Mouse (Mus musculus): ENCODE data around the gene Lilrb4a.
"Not testable (repeated sequence)": the region's sequence is repeated elsewhere in the genome, so short reads cannot be mapped to it uniquely, and the experiment has no call there.

Gene Lilrb4a

DNA sequence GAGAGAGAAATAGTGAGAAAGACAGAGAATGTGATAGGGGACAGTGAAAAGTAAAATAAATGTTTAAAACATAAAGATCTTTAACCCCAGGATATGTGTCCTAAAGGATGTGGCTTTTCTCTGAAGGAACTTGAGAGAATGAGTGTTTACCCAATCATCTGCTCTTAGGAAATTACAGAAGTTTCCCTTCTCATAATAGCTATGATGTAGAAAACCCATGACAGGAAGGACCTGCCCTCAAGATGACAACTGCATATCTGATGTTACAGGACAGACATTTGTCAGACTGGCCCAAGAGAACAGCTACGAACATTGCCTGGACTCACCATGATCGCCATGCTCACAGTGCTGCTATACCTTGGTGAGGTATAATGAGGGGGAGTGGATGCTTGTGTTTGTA lies at the start of gene Lilrb4a:
TSS of gene Lilrb4a (plus strand) at position 266 of the 400 bp plus-strand sequence.
- DNase-seq (ENCODE audit: low spot score in 2 of 2), result peak in 1 of 2 experiments; percentile 5

DNA sequence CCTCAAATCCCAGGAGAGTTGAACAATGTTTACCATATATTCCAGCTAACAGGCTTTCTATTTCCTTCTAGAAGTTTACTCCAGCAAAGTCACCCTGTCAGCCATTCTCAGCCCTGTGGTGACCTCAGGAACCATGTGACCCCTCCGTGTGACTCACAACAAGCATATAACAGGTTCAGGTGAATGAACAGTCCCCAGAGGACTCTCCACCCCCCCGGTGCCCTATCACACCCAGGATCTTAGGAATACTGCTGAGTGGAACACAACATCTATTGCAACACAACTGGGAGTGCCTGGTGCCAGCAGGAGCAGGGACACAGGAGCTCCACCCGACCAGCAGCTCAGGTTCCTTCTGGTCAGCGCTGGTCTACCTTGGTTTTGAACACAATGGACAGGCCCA lies 39.1 kb upstream of the Lilrb4a start:
- no peak for DNase-seq (ENCODE audit: low spot score in 2 of 2)

DNA sequence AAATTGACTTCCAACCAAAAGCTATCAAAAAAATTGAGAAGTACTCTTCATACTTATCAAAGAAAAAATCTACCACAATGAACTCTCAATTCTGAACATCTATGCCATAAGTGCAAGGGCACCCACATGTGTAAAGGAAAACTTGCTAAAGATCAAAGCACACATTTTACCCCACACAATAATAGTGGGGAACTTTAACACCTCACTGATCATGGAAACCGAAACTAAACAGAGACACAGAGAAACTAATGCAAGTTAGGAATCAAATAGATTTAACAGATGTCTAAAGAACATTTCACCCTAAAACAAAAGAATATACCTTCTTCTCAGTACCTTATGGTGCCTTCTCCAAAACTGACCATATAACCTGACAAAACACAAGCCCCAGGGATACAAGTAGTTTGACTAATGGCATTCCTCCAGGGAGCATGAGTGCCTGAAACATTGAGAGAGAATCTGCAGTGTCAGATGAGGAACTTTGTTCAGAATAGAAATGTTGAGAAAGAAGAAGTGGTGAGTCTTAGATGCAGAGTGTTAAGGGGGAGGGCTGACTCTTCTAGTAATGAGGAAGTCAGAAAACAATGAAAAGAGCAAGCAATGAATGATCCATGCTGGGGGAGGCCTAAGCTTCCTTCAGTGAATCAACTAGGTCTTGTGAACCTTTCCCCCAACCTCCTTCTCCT lies 37.0 kb upstream of the Lilrb4a start:
- DNase-seq (ENCODE audit: low spot score in 2 of 2), result peak in 1 of 2 experiments; percentile 32

DNA sequence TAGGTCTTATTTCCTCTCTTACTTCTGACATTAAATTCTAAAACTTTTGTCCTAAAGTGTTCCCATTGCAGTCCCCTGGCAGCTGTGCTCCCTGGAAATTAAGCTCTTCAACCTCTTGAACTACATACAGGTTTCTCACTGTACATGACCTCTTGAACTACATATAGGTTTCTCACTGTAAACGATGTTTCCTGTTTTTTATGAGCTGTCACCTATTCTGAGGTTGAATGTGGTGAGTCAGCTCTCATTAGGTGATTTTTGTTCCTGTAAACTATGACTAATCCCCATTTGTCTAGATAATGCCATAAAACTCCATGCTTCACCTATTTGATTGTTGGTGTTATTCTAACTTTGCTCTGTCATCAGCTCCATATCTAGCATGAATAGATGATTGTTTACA lies 36.4 kb upstream of the Lilrb4a start:
- DNase-seq (ENCODE audit: low spot score in 2 of 2), result peak in 1 of 2 experiments; percentile 7

DNA sequence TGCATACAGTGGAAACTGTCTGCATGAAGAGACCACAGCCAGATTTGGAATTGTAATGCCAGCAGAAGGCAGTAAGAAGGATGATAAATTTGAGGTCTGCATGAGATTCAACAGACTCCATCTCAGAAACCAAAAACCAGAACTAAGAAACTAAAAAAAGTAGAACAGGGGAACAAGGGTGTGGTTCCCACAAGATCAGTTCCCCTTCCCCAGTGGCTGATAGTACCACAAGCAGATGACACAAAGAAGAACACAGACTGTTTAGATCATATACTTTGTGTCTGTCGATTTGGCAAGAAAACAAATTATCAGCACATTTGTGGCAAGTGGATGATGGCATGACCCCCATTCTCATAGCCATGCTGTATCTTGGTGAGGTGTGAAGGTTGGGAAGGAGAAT lies 35.0 kb upstream of the Lilrb4a start:
- peak in 1 of 2 experiments; percentile 32 for DNase-seq (ENCODE audit: low spot score in 2 of 2)

DNA sequence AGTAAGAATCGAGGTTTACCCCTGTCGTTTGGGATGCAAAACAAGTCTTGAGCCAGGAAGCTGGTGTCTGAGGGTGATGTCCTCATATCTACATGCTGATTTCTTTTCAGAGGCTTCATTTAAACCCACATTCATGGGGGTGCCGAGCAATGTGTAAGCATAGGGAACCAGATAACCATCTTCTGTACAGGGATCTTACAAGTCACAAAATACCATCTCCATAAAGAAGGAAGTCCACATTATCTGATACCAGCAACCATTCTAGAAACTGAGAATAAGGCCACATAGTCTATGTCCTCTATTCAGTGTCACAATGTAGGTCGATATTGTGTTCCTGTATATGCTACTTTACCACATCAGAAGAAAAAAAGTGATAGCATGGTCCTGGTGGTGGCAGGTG lies 34.4 kb upstream of the Lilrb4a start:
- DNase-seq (ENCODE audit: low spot score in 2 of 2), result no peak

DNA sequence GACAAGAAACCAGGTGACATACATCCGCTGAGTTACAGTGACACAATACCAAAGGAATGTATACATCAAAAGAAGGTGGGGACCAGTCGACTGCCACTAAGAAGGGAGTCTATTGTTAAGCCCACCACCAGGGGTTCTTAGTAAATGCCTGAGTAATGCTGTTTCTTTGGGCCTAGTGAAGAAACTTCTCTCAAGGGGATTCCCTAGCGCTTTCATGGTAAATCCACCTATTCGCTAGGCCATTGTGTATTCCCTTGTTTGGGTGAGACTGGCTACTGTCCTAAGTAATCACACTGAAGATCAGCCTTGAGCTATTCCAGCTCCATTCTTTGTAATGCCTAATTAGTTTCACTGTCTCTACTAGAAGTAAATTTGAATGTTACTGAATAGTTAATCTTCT lies 27.0 kb upstream of the Lilrb4a start:
- DNase-seq (ENCODE audit: low spot score in 2 of 2), result not testable (repeated sequence)

DNA sequence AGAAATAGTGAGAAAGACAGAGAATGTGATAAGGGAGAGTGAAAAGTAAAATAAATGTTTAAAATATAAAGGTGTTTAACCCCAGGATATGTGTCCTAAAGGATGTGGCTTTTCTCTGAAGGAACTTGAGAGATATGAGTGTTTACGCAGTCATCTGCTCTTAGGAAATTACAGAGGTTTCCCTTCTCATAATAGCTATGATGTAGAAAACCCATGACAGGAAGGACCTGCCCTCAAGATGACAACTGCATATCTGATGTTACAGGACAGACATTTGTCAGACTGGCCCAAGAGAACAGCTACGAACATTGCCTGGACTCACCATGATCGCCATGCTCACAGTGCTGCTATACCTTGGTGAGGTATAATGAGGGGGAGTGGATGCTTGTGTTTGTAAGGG lies 10.4 kb upstream of the Lilrb4a start, which contains the start of the genes Gm49339 and Lilr4b:
TSS of gene Gm49339 (plus strand) at position 216 of the 400 bp plus-strand sequence.
TSS of gene Lilr4b (plus strand) at position 236 of the 400 bp plus-strand sequence.
- DNase-seq (ENCODE audit: low spot score in 2 of 2), result not testable (repeated sequence)

DNA sequence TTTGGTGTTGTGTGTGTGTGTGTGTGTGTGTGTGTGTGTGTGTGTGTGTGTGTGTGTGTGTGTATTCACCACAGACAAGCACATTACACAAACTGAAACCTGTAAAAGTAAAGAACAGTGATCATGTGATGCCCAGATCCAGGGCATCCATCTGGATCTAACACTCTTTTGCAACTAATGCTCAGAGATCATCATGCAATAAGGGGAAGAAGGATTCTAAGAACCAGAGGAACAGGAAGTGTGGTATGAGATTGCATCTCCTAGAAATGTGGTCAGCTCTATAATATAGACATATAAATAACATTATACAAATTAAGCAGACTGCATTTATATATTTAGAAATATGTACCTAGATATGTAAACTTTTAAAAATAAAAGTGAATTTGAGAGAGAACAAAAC lies 29.3 kb downstream of the Lilrb4a start:
- no peak for DNase-seq (ENCODE audit: low spot score in 2 of 2)

DNA sequence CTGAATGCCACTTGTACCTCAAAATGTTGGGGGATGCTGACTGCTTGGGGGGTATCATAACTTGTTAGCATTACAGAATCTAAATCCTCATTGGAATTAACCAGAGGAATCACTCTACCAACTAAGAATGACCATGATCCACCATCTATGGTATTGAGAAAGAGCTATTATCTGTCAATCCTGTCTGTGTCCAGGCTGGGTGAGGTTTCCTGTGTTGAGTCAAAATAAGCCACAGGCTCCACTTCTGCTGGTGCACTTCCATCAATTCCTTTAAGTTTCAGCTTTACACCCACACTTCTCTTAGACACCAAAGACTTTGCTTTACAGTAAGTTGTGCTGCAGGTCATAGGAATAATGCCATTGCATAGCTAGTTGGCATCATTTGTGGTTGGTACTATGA lies 30.7 kb downstream of the Lilrb4a start:
- no peak for DNase-seq (ENCODE audit: low spot score in 2 of 2)

DNA sequence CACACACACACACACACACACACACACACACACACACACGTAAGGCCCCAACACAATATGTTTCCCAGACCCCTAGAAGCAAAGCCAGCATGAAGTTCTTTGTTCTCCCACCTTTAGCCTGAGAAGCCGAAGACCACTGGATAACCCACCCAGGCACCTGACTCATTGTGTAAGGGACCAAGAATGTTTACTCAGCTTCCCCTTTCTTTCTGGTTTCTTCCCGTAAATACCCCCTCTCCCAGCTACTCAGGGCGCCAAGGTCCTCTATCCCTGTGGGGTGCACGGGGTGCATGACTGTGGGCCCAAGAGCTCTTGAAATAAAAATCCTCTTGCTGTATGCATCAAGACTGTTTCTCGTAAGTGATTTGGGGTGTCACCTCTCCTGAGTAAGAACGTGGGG lies 35.3 kb downstream of the Lilrb4a start:
- DNase-seq (ENCODE audit: low spot score in 2 of 2), result no peak

DNA sequence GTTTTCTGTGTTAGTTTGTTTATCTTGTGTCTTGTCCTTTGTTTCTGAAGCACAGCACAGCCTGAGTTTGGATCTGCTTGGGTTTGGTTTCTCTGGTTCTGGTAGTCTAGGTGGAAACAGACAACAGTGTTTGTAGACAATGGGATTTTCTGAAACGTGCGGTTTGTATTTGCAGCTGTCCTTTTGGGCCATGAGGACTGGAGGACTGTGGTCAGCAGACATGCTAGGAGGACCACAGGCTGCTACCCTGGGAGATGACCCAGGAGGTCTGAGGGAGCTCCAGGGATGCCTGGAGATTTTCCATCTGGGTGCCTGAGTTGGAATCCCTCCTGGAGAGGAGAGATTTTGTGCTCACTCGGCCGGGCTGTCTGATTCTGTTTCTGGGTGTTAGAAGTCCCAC lies 35.9 kb downstream of the Lilrb4a start:
- no peak for DNase-seq (ENCODE audit: low spot score in 2 of 2)

DNA sequence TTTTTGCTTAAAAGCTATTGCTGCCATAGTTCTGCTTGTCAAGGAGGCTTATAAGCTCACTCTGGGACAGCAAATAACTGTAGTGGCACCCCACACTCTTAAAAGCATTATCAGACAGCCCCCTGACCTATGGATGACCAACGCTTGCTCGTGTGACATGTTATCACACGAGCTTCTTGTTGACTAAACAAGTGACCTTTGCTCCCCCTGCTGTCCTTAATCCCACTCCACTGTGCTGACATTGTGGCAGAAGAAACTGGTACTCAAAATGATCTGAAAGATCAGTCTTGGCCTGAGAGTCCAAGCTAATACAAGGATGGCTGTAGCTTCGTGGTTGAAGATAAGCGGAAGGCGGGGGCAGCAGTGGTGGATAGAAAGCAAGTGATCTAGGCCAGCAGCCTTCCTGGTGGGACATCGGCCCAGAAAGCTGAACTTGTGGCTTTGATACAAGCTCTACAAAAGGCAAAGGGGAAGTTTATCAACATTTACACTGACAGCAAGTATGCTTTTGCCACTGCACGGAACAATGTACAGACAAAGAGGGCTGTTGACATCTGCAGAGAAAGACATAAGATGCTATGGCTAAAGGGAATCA lies 38.2 kb downstream of the Lilrb4a start:
- DNase-seq (ENCODE audit: low spot score in 2 of 2), result peak in 1 of 2 experiments; percentile 5

DNA sequence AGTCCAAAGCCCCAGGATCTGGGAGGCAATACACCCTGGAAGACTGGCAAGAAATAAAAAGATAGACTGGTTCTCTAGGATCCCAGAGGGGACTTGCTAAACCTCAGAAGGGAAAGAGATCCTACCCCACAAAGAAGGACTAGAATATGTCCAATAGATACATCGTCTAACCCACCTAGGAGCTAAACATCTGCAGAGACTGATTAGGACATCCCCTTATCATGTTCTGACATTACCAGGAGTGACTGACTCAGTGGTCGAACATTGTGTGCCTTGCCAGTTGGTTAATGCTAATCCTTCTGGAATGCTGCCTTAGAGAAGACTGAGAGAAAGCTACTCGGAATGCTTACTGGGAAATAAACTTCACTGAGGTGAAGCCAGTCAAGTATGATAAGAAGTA lies 38.7 kb downstream of the Lilrb4a start:
- DNase-seq (ENCODE audit: low spot score in 2 of 2), result no peak

DNA sequence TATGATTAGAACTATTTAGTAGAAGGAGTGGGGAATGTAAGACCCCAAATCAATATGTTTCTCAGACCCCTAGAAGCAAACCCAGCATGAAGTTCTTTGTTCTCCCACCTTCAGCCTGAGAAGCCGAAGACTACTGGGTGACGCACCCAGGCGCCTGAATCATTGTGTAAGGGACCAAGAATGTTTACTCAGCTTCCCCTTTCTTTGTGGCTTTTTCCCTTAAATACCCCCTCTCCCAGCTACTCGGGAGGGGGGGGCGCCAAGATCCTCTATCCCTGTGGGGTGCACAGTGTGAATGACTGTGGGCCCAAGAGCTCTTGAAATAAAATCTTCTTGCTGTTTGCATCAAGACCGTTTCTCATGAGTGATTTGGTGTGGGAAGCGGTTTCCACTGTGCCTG lies 40.1 kb downstream of the Lilrb4a start:
- no peak for DNase-seq (ENCODE audit: low spot score in 2 of 2)

Data from natural killer cell, adult 2 months (primary cell).